Mouse (Mus musculus) lung, embryonic 16.5 days (tissue): Measurements from ENCODE around the gene C1rl. TPM values are rescaled to one million over a fixed set of nuclear protein-coding genes. Genes with fewer than 3 reads are reported as not detected.
"Not testable (repeated sequence)": the region's sequence is repeated elsewhere in the genome, so short reads cannot be mapped to it uniquely, and the experiment has no call there.

ENCODE experiments used
- ATAC-seq: fragments of 200-750 bp; cut with Nextera tagmentation; 2 replicates; pipeline ENCODE4 v1.8.0; 2017; ENCODE audit warnings: low read depth, mild to moderate bottlenecking, moderate library complexity
- H3K27ac ChIP-seq: fragments of 300-500 bp; sonication (generic); 2 replicates; pipeline ENCODE4 v1.5.1; 2014; ENCODE audit warnings: mild to moderate bottlenecking, control low read depth, low read length
- H3K27me3 ChIP-seq: fragments of 300-500 bp; sonication (generic); 2 replicates; pipeline ENCODE4 v1.6.1; 2014; ENCODE audit warnings: low read depth, low read length, mixed read lengths; ENCODE audit not compliant: control insufficient read depth, insufficient read depth
- H3K36me3 ChIP-seq: fragments of 300-500 bp; sonication (generic); 2 replicates; pipeline ENCODE4 v1.6.1; 2014; ENCODE audit warnings: low read length; ENCODE audit not compliant: control insufficient read depth, insufficient read depth
- H3K4me1 ChIP-seq: fragments of 300-500 bp; sonication (generic); replicated peaks from 2 replicates; pipeline ENCODE4 v1.6.1; 2014; ENCODE audit warnings: low read length, mixed read lengths; ENCODE audit not compliant: control insufficient read depth, insufficient read depth
- H3K4me2 ChIP-seq: fragments of 300-500 bp; sonication (generic); 2 replicates; pipeline ENCODE4 v1.6.1; 2014; ENCODE audit warnings: low read depth, low read length, control low read depth
- H3K4me3 ChIP-seq: fragments of 300-500 bp; sonication (generic); 2 replicates; pipeline ENCODE4 v1.5.1; 2014; ENCODE audit warnings: mild to moderate bottlenecking, low read length, control low read depth
- H3K9ac ChIP-seq: fragments of 300-500 bp; sonication (generic); 2 replicates; pipeline ENCODE4 v1.6.1; 2014; ENCODE audit warnings: low read length, control low read depth
- H3K9me3 ChIP-seq: fragments of 300-500 bp; sonication (generic); 2 replicates; pipeline ENCODE4 v1.6.1; 2016; ENCODE audit warnings: low read length; ENCODE audit not compliant: control insufficient read depth
- WGBS: fragments of 180-500 bp; shearing (Covaris S2); extraction: QIAGEN DNeasy Blood & Tissue Kit; methylation state at CpG from one replicate; pipeline ENCODE4 v1.1.7; 2014; 5-methylcytosine and 5-hydroxymethylcytosine counted together
- polyA plus RNA-seq: library from polyadenylated mRNA; unstranded; fragments of >200 nt; fragmentation: Nextera tagmentation; extraction: Ambion mirVana; gene quantifications from 2 replicates; pipeline ENCODE4 v1.2.1, GENCODE M21; 2015

C1rl gene
- polyA plus RNA-seq, 1 experiment from 2014 or later, result 0.68 TPM

DNA sequence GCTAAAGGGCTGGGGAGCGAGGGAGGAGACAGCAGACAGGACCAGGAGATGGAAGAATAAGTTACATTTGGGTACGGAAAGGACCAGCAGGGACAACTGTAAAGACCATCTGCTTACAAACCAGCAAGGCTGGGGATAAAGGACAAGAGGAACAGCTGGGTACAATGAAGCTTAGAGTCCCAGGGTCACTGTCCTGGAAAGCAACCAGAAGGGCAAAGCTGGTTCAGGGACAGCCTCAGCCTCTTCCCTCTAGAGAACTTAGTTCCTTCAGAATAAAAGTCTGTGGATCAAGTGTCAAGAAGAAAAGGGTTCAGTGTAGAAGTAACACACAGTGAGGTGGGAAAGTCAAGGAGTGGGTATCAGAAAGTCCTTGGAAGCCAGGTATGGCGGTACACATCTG, 21.8 kb upstream of the C1rl start:
- Histone ChIP-seq H3K4me2 (no peak overlapping the region), H3K27ac (no peak overlapping the region), H3K9me3 (no peaks in the 10 kb centered on the region), H3K9ac (no peak overlapping the region), H3K36me3 (no peaks in the 10 kb centered on the region), H3K4me3 (no peak overlapping the region), H3K27me3 (no peaks in the 10 kb centered on the region), H3K4me1 (no peaks in the 10 kb centered on the region)
- ATAC-seq, result no peak
- 81% methylated on average over 3 of the region's 3 CpGs for WGBS

DNA sequence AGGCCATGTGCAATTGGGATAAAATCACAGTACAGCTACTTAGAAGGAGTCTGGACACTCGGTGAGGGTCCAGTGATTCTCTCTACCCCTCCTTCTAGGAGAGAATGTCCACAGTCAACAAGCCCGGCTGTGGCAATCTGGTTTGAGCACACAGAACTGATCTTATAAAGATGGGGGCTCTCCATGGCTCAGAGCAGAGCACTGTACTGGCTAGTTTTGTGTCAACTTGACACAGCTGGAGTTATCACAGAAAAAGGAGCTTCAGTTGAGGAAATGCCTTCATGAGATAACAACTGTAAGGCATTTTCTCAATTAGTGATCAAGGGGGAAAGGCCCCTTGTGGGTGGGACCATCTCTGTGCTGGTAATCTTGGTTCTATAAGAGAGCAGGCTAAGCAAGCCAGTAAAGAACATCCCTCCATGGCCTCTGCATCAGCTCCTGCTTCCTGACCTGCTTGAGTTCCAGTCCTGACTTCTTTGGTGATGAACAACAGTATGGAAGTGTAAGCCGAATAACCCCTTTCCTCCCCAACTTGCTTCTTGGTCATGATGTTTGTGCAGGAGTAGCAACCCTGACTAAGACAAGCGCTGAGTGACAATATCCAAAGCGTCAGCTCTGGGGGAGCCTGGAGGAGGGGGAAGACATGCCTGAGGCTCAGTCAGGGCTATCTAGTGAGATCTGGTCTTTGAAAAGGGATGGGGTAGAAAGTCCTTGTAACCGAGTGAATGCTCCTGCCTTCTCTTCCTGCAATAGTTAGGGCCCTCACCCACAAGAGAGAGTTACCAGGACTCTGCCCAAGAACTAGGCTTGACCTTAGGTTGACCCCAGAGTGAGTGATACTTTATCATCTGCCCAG, 20.9 kb upstream of the C1rl start:
- WGBS, result 68% methylated on average over 6 of the region's 6 CpGs
- ATAC-seq, H3K27ac ChIP-seq, H3K27me3 ChIP-seq, H3K4me2 ChIP-seq, H3K9me3 ChIP-seq, H3K36me3 ChIP-seq, H3K9ac ChIP-seq, H3K4me1 ChIP-seq, H3K4me3 ChIP-seq: not testable (repeated sequence)

DNA sequence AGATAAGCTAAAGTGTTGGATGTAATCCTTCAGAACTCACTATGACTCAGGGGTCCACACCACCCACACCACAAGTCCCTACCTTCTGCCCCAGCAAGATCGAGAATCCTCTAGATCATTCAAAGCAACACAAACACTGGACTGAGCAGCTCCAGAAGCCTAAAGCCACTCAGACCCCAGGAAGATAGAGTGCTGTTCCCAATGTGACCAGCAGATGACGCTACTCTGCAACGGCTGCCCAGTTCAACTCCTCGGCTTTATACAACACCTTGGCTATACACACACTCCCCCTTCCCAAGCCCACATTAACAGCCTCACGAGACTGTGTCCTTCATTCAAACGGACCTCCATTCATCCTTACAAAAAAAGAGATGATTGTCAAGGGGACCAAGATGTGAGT, 20.1 kb upstream of the C1rl start:
- no peak for ATAC-seq
- WGBS, result 30% methylated on average over 6 of the region's 6 CpGs

DNA sequence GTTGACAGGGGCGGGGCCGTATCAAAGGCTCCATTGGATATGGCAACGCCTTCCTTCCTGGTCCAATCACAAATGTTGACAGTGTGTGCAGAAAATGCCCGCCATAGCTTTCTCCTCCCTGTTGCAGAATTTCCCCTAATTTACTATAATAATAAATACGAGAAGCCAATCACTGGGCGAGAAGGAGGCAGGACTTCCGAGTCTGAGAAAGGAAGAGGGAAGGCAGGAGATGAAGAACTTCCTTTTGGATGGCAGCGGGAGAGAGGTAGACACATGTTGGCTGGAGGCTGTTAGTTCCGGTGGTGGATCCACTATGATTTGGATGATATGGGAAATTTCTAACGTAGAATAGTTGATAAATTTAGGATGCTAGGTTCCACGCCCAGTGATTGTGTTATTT, 18.3 kb upstream of the C1rl start:
- no peaks in the 10 kb centered on the region for H3K9me3 ChIP-seq
- WGBS, result 74% methylated on average over 11 of the region's 11 CpGs

More for the DNA sequence above, 20.1 kb upstream of the C1rl start:
- no peaks in the 10 kb centered on the region for H3K36me3 ChIP-seq
- no peaks in the 10 kb centered on the region for H3K9me3 ChIP-seq
- no peak overlapping the region for H3K4me2 ChIP-seq
- H3K9ac ChIP-seq, result no peak overlapping the region
- no peak overlapping the region for H3K4me3 ChIP-seq
- H3K27ac ChIP-seq, result no peak overlapping the region
- H3K27me3 ChIP-seq, result no peaks in the 10 kb centered on the region
- H3K4me1 ChIP-seq, result peaks cover 4% of the 10 kb centered on the region

DNA sequence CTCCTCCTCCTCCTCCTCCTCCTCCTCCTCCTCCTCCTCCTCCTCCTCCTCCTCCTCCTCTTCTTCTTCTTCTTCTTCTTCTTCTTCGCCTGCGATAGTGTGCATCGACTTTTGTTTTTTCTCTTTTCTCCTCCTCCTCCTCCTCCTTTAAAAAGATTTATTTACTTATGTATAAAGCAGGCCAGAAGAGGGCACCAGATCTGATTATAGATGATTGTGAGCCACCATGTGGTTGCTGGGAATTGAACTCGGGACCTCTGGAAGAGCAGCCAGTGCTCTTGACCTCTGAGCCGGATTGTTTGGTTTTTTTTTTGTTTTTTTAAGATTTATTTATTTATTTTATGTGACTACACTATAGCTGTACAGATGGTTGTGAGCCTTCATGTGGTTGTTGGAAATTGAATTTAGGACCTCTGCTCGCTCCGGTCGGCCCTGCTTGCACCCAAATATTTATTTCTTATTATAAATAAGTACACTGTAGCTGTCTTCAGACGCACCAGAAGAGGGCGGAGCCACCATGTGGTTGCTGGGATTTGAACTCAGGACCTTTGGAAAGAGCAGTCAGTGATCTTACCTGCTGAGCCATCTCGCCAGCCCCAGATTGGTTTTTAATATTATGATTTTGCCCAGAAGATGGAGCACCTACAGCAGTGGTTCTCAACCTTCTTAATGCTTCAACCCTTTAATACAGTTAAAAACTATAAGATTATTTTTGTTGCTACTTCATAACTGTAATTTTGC, 17.4 kb upstream of the C1rl start:
- WGBS, result 83% methylated on average over 9 of the region's 11 CpGs
- H3K4me1 ChIP-seq, result peaks cover 12% of the 10 kb centered on the region
- H3K9ac ChIP-seq, ATAC-seq, H3K36me3 ChIP-seq, H3K4me3 ChIP-seq, H3K27me3 ChIP-seq, H3K9me3 ChIP-seq, H3K4me2 ChIP-seq, H3K27ac ChIP-seq: not testable (repeated sequence)

More for the DNA sequence above, 18.3 kb upstream of the C1rl start:
- Histone ChIP-seq H3K4me1 (peaks cover 12% of the 10 kb centered on the region), H3K27ac (no peak overlapping the region), H3K9ac (no peak overlapping the region), H3K27me3 (no peaks in the 10 kb centered on the region), H3K4me3 (no peak overlapping the region), H3K4me2 (no peak overlapping the region), H3K36me3 (no peaks in the 10 kb centered on the region)
- no peak for ATAC-seq

DNA sequence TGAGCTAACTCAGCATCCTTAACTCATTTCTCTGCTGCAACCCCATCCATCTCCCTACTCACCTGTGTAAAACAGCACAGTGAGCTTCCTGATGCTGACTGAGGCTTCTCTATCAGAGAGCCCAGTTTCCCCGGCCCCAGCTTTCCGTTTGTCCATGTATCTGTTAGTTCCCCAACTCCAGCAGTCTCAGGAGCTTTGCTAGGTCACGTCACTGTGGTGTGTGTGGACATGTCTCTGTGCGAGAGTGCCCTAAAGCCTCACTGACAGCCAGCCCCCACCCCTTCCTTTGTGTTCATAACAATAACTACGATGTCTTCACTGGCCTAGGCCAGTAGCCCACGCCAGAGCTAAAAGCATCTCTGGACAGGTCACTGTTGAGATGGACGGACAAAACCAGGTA, 16.7 kb upstream of the C1rl start:
- Histone ChIP-seq H3K4me3 (no peak overlapping the region), H3K27me3 (no peaks in the 10 kb centered on the region), H3K36me3 (no peaks in the 10 kb centered on the region), H3K9me3 (no peaks in the 10 kb centered on the region), H3K27ac (no peak overlapping the region), H3K4me2 (no peak overlapping the region), H3K4me1 (peaks cover 12% of the 10 kb centered on the region), H3K9ac (no peak overlapping the region)
- ATAC-seq, result no peak
- WGBS, result 76% methylated on average over 7 of the region's 7 CpGs

DNA sequence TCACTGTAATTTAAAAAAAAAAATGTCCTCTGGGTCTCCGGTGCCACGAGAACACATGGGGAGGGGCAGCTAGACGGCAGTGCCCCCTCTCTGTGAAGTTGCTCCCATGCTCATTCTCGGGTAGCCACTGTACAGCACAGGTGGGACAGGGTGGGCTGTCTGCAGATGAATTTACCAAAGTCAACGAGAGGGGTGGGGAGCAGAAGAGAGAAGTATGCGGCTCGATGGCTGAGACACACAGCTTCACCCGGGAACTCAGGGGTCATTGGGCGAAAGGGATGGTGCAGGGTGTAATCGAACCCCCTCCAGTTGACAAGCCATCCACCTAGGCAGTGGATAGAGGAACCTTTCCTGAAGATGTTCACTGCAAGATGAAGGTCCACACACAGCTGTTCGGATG, 16.1 kb upstream of the C1rl start:
- no peak overlapping the region for H3K27ac ChIP-seq
- no peaks in the 10 kb centered on the region for H3K36me3 ChIP-seq
- ATAC-seq, result no peak
- no peak overlapping the region for H3K9ac ChIP-seq
- 77% methylated on average over 11 of the region's 11 CpGs for WGBS
- H3K27me3 ChIP-seq, result no peaks in the 10 kb centered on the region
- H3K4me1 ChIP-seq, result peaks cover 12% of the 10 kb centered on the region
- no peak overlapping the region for H3K4me2 ChIP-seq
- H3K4me3 ChIP-seq, result no peak overlapping the region
- no peaks in the 10 kb centered on the region for H3K9me3 ChIP-seq

DNA sequence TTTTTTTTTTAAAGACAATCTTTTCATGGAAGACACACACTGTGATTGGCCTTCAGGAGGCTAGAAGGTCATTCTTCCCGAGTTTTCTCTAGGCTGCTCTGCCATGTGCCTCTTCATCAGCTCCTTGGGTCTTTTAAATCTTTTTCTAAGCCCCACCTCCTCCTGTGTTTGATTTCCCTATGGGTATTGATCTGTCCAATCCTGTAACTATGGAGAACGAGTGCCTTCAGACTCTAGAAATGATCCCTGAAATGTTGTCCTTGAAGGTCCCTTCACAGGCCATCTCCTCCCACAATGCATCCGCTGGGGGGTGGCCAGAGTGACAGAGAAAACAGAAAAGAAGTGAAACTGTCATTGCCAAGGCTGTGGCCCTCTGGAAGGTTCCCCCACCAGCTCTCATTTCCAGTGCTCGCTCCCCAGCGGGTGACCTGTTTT, 15.7 kb upstream of the C1rl start:
- H3K9me3 ChIP-seq, result no peaks in the 10 kb centered on the region
- no peaks in the 10 kb centered on the region for H3K27me3 ChIP-seq
- H3K9ac ChIP-seq, result no peak overlapping the region
- ATAC-seq, result no peak
- no peak overlapping the region for H3K4me2 ChIP-seq
- no peaks in the 10 kb centered on the region for H3K36me3 ChIP-seq
- H3K4me3 ChIP-seq, result no peak overlapping the region
- WGBS, result 52% methylated on average over 5 of the region's 5 CpGs
- H3K27ac ChIP-seq, result no peak overlapping the region
- peaks cover 12% of the 10 kb centered on the region for H3K4me1 ChIP-seq

DNA sequence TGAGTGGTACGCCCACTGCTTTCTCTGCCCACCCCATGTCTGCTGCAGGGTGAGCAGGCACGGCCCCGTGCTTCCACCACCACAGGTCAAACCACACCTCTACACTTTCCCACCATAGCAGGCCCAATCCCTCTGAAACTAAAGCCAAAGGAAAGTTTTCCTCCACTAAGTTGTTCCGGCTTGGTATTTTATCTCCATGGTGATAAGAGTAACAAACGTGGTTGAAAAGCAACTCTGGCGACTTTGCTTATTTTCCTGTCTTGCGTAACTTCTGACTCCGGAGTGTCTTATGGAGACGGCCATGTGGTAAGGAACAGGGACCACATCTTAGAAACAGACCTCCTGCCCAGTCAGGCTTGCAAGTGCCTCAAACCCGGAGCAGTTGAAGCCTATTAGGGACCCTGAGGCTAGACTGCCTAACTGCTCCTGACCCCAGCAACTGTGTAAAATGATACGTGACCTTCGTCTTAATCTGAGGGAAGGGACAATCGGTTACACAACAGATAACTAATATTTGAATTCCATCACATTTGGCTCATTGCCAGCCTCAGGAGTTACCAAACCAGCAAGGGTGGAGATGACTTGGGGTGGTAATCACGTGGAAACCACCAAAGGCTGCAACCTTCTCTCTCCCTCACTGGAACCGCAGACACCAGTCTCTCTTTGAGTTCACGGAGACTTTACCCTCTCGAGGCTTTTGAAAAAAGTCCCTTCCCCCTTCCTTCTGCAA, 14.8 kb upstream of the C1rl start:
- peak; percentile 75 for ATAC-seq
- H3K4me2 ChIP-seq, result peak overlapping the region; percentile 26; the same call in 1 of the 2 replicates
- 28% methylated on average over 17 of the region's 17 CpGs for WGBS

More for the DNA sequence above, 14.8 kb upstream of the C1rl start:
- H3K4me1 ChIP-seq, result peaks cover 12% of the 10 kb centered on the region
- no peak overlapping the region for H3K4me3 ChIP-seq
- no peak overlapping the region for H3K9ac ChIP-seq
- H3K27me3 ChIP-seq, result no peaks in the 10 kb centered on the region
- H3K9me3 ChIP-seq, result no peaks in the 10 kb centered on the region
- H3K36me3 ChIP-seq, result no peaks in the 10 kb centered on the region
- no peak overlapping the region for H3K27ac ChIP-seq
